Mouse (Mus musculus) heart, embryonic 14.5 days (tissue): ENCODE data around the gene Klhl13. TPM values are rescaled to one million over a fixed set of nuclear protein-coding genes. Genes with fewer than 3 reads are reported as not detected.

Experiments
- ATAC-seq: fragments of 200-750 bp; cut with Nextera tagmentation; 2 replicates; pipeline ENCODE4 v1.8.0; 2017; ENCODE audit warnings: low read depth, moderate TSS enrichment; ENCODE audit not compliant: insufficient number of reproducible peaks, insufficient read depth, low FRiP score
- H3K27ac ChIP-seq, 2 experiments: fragments of 200-500 bp in 1 of 2; fragments of 300-500 bp in 1 of 2; sonication (generic) in 1 of 2; replicated peaks in 1 of 2; 2 replicates each; pipeline ENCODE4 v1.5.1; 2012 to 2014; ENCODE audit warnings: low read depth in 2 of 2, low read length in 2 of 2, control low read depth in 1 of 2, mild to moderate bottlenecking in 1 of 2, mixed read lengths in 1 of 2; ENCODE audit not compliant: control insufficient read depth in 1 of 2, insufficient read depth in 1 of 2
- H3K27me3 ChIP-seq: fragments of 300-500 bp; sonication (generic); 2 replicates; pipeline ENCODE4 v1.6.1; 2014; ENCODE audit warnings: mild to moderate bottlenecking, low read length, control low read depth; ENCODE audit not compliant: control insufficient read depth, insufficient read depth
- H3K36me3 ChIP-seq: fragments of 300-500 bp; sonication (generic); 2 replicates; pipeline ENCODE4 v1.6.1; 2014; ENCODE audit warnings: mild to moderate bottlenecking, control low read depth, low read length, mixed read lengths; ENCODE audit not compliant: control insufficient read depth, insufficient read depth
- H3K4me1 ChIP-seq, 2 experiments: fragments of 200-500 bp in 1 of 2; fragments of 300-500 bp in 1 of 2; sonication (generic) in 1 of 2; 2 replicates each; pipeline ENCODE4 v1.6.1; 2012 to 2014; ENCODE audit warnings: low read length in 2 of 2, control low read depth in 1 of 2, mixed read lengths in 1 of 2; ENCODE audit not compliant: control insufficient read depth in 2 of 2, insufficient read depth in 2 of 2
- H3K4me2 ChIP-seq: fragments of 300-500 bp; sonication (generic); 2 replicates; pipeline ENCODE4 v1.6.1; 2014; ENCODE audit warnings: mild to moderate bottlenecking, low read length
- H3K4me3 ChIP-seq, 2 experiments: fragments of 200-500 bp in 1 of 2; fragments of 300-500 bp in 1 of 2; sonication (generic) in 1 of 2; 2 replicates each; pipeline ENCODE4 v1.5.1; 2012 to 2014; ENCODE audit warnings: low read length in 2 of 2, mild to moderate bottlenecking in 2 of 2, control low read depth in 1 of 2, low read depth in 1 of 2, moderate library complexity in 1 of 2; ENCODE audit not compliant: control insufficient read depth in 1 of 2, insufficient read depth in 1 of 2
- H3K9ac ChIP-seq: fragments of 300-500 bp; sonication (generic); 2 replicates; pipeline ENCODE4 v1.6.1; 2014; ENCODE audit warnings: mild to moderate bottlenecking, low read length
- H3K9me3 ChIP-seq: fragments of 300-500 bp; sonication (generic); 2 replicates; pipeline ENCODE4 v1.6.1; 2016; ENCODE audit warnings: low read length, control low read depth; ENCODE audit not compliant: control insufficient read depth
- WGBS: fragments of 180-500 bp; shearing (Covaris S2); extraction: QIAGEN DNeasy Blood & Tissue Kit; methylation state at CpG from one replicate; pipeline ENCODE4 v1.1.7; 2014; 5-methylcytosine and 5-hydroxymethylcytosine counted together
- polyA plus RNA-seq: library from polyadenylated mRNA; unstranded; fragments of >200 nt; fragmentation: Nextera tagmentation; extraction: Ambion mirVana; gene quantifications from 2 replicates; pipeline ENCODE4 v1.2.1, GENCODE M21; 2014

The Klhl13 gene
- polyA plus RNA-seq: 89.7 and 92.9 TPM in 2 replicates

DNA sequence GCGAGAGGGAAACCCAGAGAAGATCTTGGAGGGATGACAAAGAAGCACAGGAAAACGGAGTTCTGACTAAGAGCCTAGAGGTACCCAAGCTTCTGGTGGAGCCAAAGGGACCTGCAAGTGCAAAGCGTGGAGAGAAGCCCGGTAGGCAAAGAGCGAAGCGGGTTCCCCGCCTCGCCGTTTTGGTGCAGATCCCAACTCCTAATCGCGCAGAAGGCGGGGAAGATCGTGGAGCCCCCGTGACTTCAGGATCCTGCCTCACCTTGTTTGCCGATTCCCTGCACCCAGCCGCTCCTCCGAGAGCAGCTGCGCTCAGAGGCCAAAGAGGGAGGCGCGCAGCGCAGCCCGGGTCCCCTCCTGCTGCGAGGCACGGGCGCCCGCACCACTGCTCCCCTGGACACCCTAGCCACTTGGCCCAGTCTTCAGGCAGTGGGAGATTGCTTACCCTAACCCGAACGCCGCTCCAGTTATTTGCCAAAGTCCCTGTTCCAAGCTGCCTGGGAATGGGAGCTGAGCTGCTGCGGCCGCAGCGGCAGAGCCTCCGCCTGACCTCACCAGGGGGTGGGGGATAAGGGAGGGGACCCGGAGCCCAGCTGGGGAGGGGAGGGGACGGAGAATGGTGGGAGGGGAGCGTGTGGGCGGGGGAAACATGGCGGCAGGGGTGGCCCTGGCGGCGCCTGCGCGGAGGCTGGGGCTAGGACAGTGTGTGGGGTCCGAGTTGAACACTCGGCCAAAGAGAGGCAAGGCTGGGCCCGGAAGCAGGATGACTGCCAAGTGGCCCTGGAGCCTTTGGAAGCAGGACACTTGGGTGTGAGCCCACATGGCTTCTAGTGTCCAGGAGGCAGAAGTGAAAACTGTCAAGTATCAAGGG lies at the start of gene Klhl13:
Gene Klhl13, minus strand, starts transcription at position 569 of the 868 bp plus-strand sequence.
- Histone ChIP-seq H3K9ac (peak within 1 kb of the TSS; percentile 77), H3K4me1 (no peaks in the 10 kb centered on the region), H3K27me3 (no peaks in the 10 kb centered on the region), H3K4me2 (peak within 1 kb of the TSS; percentile 65), H3K9me3 (no peaks in the 10 kb centered on the region), H3K36me3 (no peaks in the 10 kb centered on the region), H3K27ac (peak within 1 kb of the TSS; percentile 62 to 83), H3K4me3 (peak within 1 kb of the TSS; percentile 54 to 66)
- peak; percentile 91 for ATAC-seq
- WGBS: 9% methylated on average over 45 of the region's 45 CpGs

GRCm38 (mm10) chrX:23409296-23410149 lies 44.6 kb upstream of the Klhl13 start:
- Histone ChIP-seq H3K27ac (0 out of 4 replicates have a peak overlapping the region, but pooled peaks of 1 of the 2 experiments have one; percentile 8), H3K4me1 (no peaks in the 10 kb centered on the region), H3K27me3 (no peaks in the 10 kb centered on the region), H3K9ac (no peak overlapping the region), H3K9me3 (no peaks in the 10 kb centered on the region), H3K36me3 (no peaks in the 10 kb centered on the region), H3K4me2 (no peak overlapping the region), H3K4me3 (no peak overlapping the region)
- ATAC-seq: no peak
- 46% methylated on average over 4 of the region's 4 CpGs for WGBS

- no peak overlapping the region for H3K4me2 ChIP-seq
- 67% methylated on average over 4 of the region's 4 CpGs for WGBS
- H3K4me3 ChIP-seq: no peak overlapping the region
- H3K4me1 ChIP-seq: no peaks in the 10 kb centered on the region
- no peak overlapping the region for H3K27ac ChIP-seq
- no peaks in the 10 kb centered on the region for H3K9me3 ChIP-seq
- H3K9ac ChIP-seq: no peak overlapping the region
- no peaks in the 10 kb centered on the region for H3K27me3 ChIP-seq
- ATAC-seq: no peak
- H3K36me3 ChIP-seq: no peaks in the 10 kb centered on the region
Observed at GRCm38 (mm10) chrX:23388716-23389115, 23.8 kb upstream of the Klhl13 start.

DNA sequence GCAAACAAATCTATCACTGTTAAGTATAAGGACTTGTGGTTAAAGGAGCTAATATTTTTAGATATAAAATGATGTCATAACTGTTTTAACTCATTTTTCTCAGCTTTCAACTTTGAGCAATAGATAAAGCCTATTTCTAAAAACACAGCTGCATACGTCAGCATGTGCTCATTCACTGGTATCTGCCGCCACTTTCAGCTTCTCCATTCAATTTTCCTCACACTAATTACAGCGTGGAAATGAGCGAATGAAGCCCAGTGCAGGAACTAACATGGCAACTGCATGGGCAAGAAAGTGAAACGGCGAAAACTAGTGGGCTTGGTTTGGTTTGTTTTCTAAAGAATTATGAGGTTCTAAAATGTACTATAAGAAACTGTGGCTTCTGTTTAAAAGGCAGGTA lies 1.4 kb downstream of the Klhl13 start:
- no peaks in the 10 kb centered on the region for H3K9me3 ChIP-seq
- H3K4me1 ChIP-seq: no peaks in the 10 kb centered on the region
- peak overlapping the region; percentile 27 to 54; a peak in 3 of 4 replicates for H3K4me3 ChIP-seq
- no peaks in the 10 kb centered on the region for H3K27me3 ChIP-seq
- H3K9ac ChIP-seq: peak overlapping the region; percentile 77
- no peaks in the 10 kb centered on the region for H3K36me3 ChIP-seq
- peak overlapping the region; percentile 65 for H3K4me2 ChIP-seq
- no peak for ATAC-seq
- 46% methylated on average over 6 of the region's 6 CpGs for WGBS
- no peak overlapping the region for H3K27ac ChIP-seq

GRCm38 (mm10) chrX:23360446-23360845 lies 4.4 kb downstream of the Klhl13 start:
- no peak for ATAC-seq

DNA sequence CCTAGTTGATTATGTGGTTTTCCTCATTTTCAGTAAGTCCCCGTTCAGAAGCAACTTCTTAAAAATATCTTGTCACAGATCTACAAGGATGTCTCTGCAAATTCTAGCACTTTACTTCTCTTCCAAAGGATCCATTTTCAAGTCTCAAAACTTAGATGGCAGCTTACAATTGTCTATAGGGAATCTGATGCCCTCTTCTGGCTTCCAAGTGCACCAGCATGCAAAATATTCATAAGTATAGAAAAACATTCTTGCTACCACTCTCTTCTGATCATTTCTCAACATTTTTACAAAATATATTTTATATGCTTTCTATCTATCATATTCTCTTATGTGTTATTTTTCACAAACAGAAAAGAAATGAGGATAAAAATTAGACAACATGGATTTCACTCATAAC lies 14.8 kb downstream of the Klhl13 start:
- Histone ChIP-seq H3K4me2 (no peak overlapping the region), H3K4me1 (peaks cover 0 to 2% of the 10 kb centered on the region in 2 experiments; a peak in 1 of 4 replicates), H3K9me3 (no peaks in the 10 kb centered on the region), H3K4me3 (no peak overlapping the region), H3K9ac (no peak overlapping the region), H3K27me3 (no peaks in the 10 kb centered on the region), H3K27ac (no peak overlapping the region), H3K36me3 (no peaks in the 10 kb centered on the region)
- WGBS: 71% methylated on average over 1 of the region's 1 CpGs
- no peak for ATAC-seq

More at GRCm38 (mm10) chrX:23360446-23360845, 4.4 kb downstream of the Klhl13 start:
- no peaks in the 10 kb centered on the region for H3K4me1 ChIP-seq
- no peak overlapping the region for H3K4me3 ChIP-seq
- no peaks in the 10 kb centered on the region for H3K36me3 ChIP-seq
- no peaks in the 10 kb centered on the region for H3K27me3 ChIP-seq
- no peak overlapping the region for H3K27ac ChIP-seq
- no peaks in the 10 kb centered on the region for H3K9me3 ChIP-seq
- 79% methylated on average over 3 of the region's 3 CpGs for WGBS
- H3K4me2 ChIP-seq: no peak overlapping the region
- no peak overlapping the region for H3K9ac ChIP-seq

DNA sequence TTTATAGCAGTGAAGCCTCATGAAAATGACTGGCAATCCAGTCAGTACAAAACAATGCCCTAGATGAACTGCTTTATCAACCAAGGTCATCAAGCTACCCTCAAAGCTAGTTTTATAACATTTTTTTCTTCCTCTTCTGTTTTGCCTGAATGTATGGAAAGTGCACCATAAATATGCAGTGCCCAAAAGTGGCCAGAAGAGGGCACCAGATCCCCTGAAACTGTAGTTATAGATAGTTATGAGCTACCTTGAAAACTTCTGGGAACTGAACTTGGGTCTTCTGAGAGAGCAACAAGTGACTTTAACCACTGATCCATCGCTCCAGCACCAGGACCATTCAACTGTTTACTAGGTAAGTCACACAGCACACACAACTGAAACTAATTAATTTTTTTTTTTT lies 36.8 kb downstream of the Klhl13 start:
- Histone ChIP-seq H3K4me2 (no peak overlapping the region), H3K9ac (no peak overlapping the region)
- WGBS: 54% methylated on average over 1 of the region's 1 CpGs

More for the DNA sequence above, 36.8 kb downstream of the Klhl13 start:
- no peaks in the 10 kb centered on the region for H3K9me3 ChIP-seq
- H3K27me3 ChIP-seq: no peaks in the 10 kb centered on the region
- no peaks in the 10 kb centered on the region for H3K36me3 ChIP-seq
- no peak overlapping the region for H3K4me3 ChIP-seq
- no peak overlapping the region for H3K27ac ChIP-seq
- ATAC-seq: no peak
- H3K4me1 ChIP-seq: no peaks in the 10 kb centered on the region
